Mouse (Mus musculus): ENCODE data around the gene St3gal4.

St3gal4 gene

GRCm38 (mm10) chr9:35128995-35129418 lies 9.9 kb upstream of the St3gal4 start:
- no peak for DNase-seq (ENCODE audit: low spot score in 2 of 2)

DNA sequence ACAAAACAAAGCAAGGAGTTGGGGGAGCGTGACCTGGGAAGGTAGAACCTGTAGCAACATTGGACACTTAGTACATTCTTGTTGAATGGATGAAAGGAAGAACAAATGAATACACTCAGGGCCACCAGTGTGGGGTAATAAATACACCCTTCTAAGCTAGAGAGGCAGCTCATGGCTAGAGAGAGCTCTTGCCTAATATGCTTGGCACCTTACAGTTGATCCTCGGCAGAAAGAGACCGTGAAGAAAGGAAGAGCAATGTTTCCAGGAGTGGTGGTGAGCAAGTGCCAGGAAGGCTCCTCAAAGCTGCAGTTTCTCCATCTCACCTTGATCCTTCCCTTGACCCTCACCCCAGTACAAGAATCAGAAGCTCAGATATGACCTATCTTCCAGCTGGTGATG lies 9.5 kb upstream of the St3gal4 start:
- DNase-seq (ENCODE audit: low spot score in 2 of 2): no peak

GRCm38 (mm10) chr9:35127561-35127960 lies 8.5 kb upstream of the St3gal4 start:
- DNase-seq (ENCODE audit: low spot score in 2 of 2): no peak

DNA sequence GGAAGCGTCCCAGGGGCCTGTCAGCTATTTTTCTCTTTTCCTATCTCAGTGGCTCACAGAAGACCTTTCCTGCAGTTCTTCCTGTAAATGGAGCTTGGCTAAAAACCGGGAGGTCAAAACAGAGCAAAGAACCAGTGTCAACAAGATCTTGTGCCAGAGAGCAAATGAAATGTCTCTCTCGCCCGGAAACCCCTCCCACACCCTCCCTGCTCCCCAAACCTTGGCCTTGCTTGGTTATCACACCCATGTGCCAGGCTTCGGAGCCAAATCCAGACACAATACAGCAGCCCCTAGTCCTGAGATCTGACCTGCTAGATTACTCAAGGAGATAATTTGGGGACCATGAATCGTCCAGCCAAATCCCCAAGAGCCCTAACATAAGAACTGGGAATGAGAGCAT lies 8.1 kb upstream of the St3gal4 start:
- DNase-seq (ENCODE audit: low spot score in 2 of 2): no peak

GRCm38 (mm10) chr9:35124678-35124955 lies 5.5 kb upstream of the St3gal4 start:
- DNase-seq (ENCODE audit: low spot score in 2 of 2): no peak

GRCm38 (mm10) chr9:35123804-35124677 lies 5.0 kb upstream of the St3gal4 start:
- no peak for DNase-seq (ENCODE audit: low spot score in 2 of 2)

DNA sequence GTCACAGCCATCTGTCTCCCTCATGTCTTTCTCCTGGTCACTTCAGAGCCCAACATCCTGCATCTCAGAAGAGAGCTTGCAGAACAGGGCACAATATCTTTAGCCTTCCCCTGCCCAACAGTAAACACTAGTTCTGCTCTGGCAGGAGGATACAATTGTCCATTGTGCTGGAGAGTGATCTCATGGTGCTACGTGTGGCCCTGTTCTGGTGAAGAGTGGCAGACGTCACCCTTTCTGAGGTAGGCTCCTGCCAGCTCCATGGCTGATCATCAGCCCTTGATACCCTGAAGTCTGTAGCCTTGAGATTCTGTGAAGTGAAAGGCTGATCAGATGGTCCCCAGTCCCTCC lies 4.4 kb upstream of the St3gal4 start:
- no peak for DNase-seq (ENCODE audit: low spot score in 2 of 2)

- DNase-seq (ENCODE audit: low spot score in 2 of 2): no peak
Observed at GRCm38 (mm10) chr9:35122551-35123266, 3.6 kb upstream of the St3gal4 start.

GRCm38 (mm10) chr9:35118563-35118962 lies 505 bp downstream of the St3gal4 start:
- no peak for DNase-seq (ENCODE audit: low spot score in 2 of 2)

GRCm38 (mm10) chr9:35117384-35118295 lies 1.4 kb downstream of the St3gal4 start:
- no peak for DNase-seq (ENCODE audit: low spot score in 2 of 2)

DNA sequence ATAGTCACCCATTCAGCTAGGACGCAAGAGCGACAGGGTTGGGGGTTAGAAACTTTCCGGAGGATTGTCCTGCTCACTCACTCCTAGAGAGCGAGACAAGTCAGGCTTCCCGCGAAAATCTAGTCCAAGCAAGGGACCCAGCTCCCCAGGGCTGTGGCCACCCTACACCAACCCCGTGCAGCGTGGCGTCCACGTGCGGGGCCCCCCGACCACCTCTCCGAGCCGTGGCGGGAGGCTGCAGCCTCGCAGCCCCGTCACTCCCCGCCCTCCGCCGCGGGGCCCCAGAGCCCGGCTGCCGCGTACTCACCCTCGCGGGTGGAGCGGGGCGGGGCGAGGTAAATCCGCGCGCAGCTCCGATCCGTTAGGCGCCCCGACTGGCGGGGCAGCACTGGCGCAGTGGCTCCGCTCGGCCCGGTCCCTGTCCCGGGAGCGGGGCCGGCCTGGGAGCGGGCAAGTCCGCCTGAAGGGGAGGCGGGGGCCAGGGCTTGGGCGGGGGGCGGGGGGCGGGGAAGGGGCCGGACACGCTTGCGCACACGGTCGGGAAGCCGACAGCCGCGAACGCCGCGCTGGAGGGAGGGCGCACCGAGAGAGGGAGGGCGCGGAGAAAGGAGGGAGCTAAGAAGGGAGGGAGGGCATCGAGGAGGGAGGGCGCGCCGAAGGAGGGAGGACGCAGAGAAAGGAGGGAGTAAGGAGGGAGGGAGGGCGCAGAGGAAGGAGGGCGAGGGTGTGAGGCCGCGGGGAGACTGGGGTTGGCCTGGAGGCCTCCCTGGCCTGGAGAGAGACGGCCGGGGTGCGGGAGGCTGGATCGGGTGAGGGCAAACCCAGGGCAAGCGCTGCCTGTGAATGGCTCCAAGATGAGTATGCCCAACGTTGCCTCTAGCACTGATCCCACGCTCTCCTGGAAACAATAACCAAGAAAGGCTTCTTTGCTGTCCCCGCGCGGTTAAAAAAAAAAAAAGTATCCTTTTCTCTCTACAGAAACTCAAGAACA lies 2.4 kb downstream of the St3gal4 start:
- peak; percentile 53 to 79 for DNase-seq (ENCODE audit: low spot score in 2 of 2)

GRCm38 (mm10) chr9:35115804-35116203 lies 3.3 kb downstream of the St3gal4 start:
- DNase-seq (ENCODE audit: low spot score in 2 of 2): no peak

- no peak for DNase-seq (ENCODE audit: low spot score in 2 of 2)
Observed at GRCm38 (mm10) chr9:35115299-35115698, 3.8 kb downstream of the St3gal4 start.

GRCm38 (mm10) chr9:35114234-35114633 lies 4.8 kb downstream of the St3gal4 start:
- DNase-seq (ENCODE audit: low spot score in 2 of 2): no peak

DNA sequence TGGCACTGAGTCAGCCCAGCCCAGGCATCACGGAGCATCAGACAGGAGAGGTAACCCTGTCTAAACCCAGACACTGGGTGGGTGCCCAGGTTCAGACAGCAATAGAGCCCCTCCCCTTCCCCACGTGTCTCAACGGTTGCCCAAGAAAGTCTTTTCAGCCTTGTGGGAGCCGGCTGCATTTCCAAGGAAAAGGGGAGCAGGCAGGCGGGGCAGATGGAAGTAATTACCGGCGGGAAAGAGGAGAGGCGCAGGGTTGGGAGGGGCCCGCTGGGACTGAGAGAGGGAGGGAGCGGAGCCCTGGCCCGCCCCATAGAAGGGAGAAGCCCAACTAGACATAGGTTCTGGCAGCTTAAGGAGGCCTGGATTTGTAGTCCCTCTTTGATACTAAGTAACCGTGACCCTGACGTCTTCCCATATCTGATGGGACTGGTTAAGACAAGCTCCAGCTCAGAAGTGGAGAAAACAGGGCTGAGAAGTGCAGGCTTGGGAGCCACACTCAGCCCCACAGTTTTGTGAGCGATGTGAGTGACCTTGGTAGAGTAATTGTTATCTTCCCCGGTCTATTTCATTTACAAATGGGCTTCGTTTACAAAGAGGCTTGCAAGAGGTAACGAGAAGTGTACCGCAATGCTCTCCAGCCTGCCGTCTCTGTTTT lies 7.0 kb downstream of the St3gal4 start:
- DNase-seq (ENCODE audit: low spot score in 2 of 2): peak in 1 of 2 experiments; percentile 41

DNA sequence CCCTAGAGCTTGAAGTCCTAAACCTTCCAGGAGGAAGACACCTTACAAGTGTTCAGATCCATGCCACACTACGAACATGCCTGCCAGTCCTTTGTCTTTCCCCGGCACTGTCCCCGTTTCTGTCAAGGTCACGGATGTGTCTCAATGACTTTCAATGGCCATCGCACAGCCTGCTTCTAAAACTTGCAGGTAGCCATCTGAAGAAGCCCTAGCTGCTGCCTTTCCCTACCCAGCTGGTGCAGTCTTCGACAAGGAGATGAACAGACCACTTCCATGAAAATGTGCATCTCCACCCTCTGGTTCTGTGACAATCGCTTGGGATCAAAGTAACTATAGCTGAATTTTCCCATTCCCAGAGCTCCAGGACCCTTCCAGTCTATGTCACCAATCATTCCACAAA lies 7.6 kb downstream of the St3gal4 start:
- DNase-seq (ENCODE audit: low spot score in 2 of 2): no peak

- DNase-seq (ENCODE audit: low spot score in 2 of 2): no peak
Observed at GRCm38 (mm10) chr9:35110567-35110966, 8.5 kb downstream of the St3gal4 start.

- no peak for DNase-seq (ENCODE audit: low spot score in 2 of 2)
Observed at GRCm38 (mm10) chr9:35110051-35110450, 9.0 kb downstream of the St3gal4 start.

- DNase-seq (ENCODE audit: low spot score in 2 of 2): peak; percentile 76 to 84
Observed at GRCm38 (mm10) chr9:35108916-35109315, 10.2 kb downstream of the St3gal4 start.

DNA sequence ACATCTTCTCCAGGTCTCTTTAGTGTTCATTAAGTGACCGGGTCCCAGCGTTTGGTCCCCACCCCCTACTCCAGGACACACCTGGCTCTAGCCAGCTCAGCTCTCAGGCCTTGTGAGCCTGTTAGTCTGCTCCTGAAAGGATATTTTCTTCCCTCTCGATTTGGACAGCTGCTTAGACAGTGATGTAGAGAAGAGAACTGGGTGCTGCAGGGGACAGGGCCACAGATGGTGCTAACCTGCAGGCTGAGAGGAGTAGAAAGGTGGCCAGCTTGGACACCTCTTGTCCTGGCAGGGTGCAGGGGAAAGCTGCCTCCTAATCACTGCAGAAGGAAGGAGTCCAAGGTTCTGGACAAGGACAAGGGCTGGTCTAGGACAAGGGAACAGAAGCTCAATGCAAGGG lies 11.0 kb downstream of the St3gal4 start:
- no peak for DNase-seq (ENCODE audit: low spot score in 2 of 2)

- DNase-seq (ENCODE audit: low spot score in 2 of 2): no peak
Observed at GRCm38 (mm10) chr9:35107396-35107795, 11.7 kb downstream of the St3gal4 start.

Measured in frontal cortex, postnatal 10 days (tissue).